Mouse (Mus musculus) ovary, postnatal 14 days (tissue): ENCODE data around the gene Angel1.

Experiments
- DNase-seq: peaks from one replicate; pipeline ENCODE4 v3.0.0; 2022; ENCODE audit warnings: low spot score

Angel1 gene

GRCm38 (mm10) chr12:86678591-86679545 is 47.4 kb downstream of the Angel1 start, which contains the start of gene Vash1:
TSS of gene Vash1 (plus strand) at chr12:86678700.
- DNase-seq = peak; percentile 47

- DNase-seq = no peak
Measured at GRCm38 (mm10) chr12:86672507-86672906, 53.8 kb downstream of the Angel1 start.

- no peak for DNase-seq
Measured at GRCm38 (mm10) chr12:86672105-86672504, 54.2 kb downstream of the Angel1 start.

GRCm38 (mm10) chr12:86668404-86668803 is 57.9 kb downstream of the Angel1 start:
- no peak for DNase-seq

- no peak for DNase-seq
Measured at GRCm38 (mm10) chr12:86665656-86666055, 60.6 kb downstream of the Angel1 start.

GRCm38 (mm10) chr12:86660466-86660865 is 65.8 kb downstream of the Angel1 start:
- DNase-seq = no peak

- no peak for DNase-seq
Measured at GRCm38 (mm10) chr12:86659447-86659968, 66.8 kb downstream of the Angel1 start.

GRCm38 (mm10) chr12:86652570-86653041 is 73.7 kb downstream of the Angel1 start:
- DNase-seq = peak; percentile 74

GRCm38 (mm10) chr12:86651301-86651860 is 74.9 kb downstream of the Angel1 start:
- DNase-seq = no peak
